Mouse (Mus musculus): ENCODE measurements around the gene Nid2. TPM values are rescaled to one million over a fixed set of nuclear protein-coding genes. Genes with fewer than 3 reads are reported as not detected.

Gene Nid2
- total RNA-seq, 4 experiments from 2014 or later = 17.5 to 19.7 (median 18.4) TPM

DNA sequence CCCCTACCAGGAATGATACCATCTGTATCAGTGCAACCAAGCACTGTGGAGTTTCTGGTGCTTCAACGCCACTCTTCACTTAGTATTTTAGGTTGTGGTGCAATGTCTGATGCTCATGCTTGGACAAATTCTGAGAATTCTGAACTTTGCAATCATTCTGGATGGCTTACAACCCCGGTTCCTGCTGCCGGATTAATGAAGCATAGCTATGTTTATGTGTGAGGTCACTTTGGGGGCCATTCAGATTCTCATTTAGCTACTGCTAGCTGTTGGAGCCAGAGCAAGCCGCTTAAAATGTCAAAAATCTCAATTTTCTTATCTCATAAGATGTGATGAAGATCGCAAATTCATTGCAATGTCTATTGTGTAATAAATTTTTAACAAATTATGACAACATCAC lies 6.2 kb upstream of the Nid2 start:
- DNase-seq (ENCODE audit: low spot score) = no peak

DNA sequence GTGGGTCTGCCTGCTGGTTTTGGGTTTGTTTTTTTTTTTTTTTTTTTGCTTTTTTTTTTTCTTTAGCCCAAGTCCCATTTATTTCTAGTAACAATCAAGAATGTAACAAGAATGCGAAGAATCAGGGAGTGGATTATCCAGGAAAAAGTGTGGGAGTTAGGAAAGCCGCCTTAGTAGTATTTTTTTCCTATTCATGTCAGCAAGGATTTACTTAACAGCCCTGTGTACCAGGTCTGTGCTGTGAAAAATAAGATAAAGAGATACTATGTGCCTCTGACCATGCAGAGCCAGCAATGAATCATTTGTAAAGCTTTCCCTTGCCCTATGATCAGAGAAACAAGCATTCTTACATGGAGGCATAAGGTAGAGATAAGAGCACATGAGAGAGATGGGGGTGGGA lies 4.8 kb upstream of the Nid2 start:
- DNase-seq (ENCODE audit: low spot score) = no peak

- no peak for DNase-seq (ENCODE audit: low spot score)
These were observed 4.3 kb upstream of the Nid2 start for GRCm38 (mm10) chr14:19746731-19747130.

DNA sequence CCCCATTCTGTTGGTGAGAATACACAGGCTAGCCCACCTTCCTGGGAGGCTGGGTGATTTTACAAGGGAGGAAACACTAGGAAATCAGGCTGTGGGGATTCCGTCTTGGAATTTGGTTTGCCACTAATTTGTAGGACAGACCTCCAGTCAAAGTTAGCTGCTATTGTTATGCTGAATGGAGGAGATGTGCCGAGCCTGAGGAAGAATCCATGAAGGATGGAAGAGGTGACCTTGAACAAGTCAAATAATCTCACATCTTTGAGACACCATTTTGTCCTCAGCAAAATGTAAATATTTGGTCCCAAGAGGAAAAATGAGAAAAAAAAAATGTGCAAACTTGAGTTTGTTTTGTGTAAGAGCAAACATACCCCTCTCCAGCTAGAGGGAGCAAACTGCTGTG lies 1.3 kb upstream of the Nid2 start:
- no peak for DNase-seq (ENCODE audit: low spot score)

DNA sequence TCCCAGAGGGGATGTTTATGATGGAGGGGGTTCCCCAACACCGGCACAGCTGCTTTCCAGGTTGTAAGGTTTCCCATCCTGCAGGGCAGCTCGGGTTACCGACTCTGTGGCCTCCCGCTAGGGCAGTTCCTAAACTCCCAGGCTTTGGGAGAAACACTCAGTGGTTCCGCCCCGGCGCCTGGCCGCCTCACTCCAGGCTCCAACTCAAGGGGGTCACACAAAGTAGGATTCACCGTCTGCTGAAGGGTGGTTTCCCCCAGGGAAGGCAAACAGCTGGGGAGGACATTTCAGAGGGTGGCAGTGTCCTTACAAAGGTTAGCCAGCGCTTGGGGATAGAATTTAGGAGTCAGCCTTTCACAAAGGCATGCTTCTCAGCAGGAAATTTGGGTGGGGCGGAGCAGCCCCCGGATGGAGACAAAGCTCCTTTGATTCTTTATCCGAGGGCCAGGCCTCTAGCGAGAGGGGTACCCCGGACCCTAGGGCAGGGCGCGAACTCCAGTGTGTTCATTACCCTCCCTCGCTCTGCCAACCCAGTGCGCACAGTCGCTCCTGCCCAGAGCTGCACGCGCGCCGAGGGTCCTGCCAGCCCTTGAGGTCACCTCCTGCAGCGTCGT lies 547 bp upstream of the Nid2 start:
- DNase-seq (ENCODE audit: low spot score) = peak; percentile 46

DNA sequence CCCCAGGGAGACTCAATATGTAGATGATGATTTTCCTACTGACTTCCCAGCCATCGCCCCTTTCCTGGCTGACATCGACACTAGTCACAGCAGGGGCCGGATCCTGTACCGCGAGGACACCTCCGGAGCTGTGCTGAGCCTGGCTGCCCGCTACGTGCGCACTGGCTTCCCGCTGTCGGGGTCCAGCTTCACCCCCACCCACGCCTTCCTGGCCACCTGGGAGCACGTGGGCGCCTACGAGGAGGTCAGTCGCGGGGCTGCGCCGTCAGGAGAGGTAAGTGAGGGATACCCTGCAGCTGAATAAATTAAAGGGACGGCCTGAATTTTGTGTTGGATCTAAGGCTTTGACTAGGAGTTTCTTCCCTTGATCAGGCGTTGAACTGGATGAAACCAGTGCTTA lies 1.2 kb downstream of the Nid2 start:
- no peak for DNase-seq (ENCODE audit: low spot score)

GRCm38 (mm10) chr14:19759277-19760193 lies 8.5 kb downstream of the Nid2 start:
- DNase-seq (ENCODE audit: low spot score) = no peak

DNA sequence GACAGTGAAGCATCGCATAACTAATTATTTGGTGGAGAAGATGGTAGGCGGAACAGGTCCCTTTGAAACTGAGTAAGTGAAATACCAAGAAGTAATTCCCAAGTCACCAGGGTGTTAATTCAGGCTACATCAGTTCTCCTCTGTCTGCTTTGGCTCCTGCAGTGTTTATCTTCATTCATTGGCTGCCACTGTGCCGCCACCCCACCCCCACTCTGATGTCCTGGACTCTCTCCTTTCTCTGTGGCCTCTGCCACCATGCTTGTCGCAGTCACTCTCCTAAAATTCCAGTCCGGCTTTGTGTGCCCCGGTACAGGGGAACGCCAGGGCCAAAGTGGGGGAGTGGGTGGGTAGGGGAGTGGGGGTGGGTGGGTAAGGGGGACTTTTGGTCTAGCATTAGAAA lies 9.7 kb downstream of the Nid2 start:
- DNase-seq (ENCODE audit: low spot score) = no peak

DNA sequence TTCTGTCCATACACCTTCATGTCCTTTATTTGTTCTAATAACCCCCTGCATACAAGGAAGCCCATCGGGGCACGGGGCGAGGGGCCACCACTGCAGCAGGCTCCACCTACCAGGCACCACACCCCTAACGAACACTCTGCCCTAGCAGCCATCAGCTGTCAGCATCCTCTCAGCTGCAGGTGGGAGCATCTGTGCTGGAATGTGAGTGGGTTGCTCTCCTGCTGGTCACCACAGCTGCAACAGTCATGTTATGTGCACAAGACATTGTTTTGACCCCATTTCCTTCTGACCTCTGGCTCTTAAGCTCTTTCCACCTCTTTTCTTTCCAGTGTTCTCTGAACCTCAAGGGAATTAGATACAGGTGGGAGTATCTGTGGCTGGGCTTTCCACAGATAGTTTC lies 10.9 kb downstream of the Nid2 start:
- no peak for DNase-seq (ENCODE audit: low spot score)

GRCm38 (mm10) chr14:19763527-19763926 lies 12.5 kb downstream of the Nid2 start:
- DNase-seq (ENCODE audit: low spot score) = no peak

GRCm38 (mm10) chr14:19764331-19764730 lies 13.3 kb downstream of the Nid2 start:
- no peak for DNase-seq (ENCODE audit: low spot score)

DNA sequence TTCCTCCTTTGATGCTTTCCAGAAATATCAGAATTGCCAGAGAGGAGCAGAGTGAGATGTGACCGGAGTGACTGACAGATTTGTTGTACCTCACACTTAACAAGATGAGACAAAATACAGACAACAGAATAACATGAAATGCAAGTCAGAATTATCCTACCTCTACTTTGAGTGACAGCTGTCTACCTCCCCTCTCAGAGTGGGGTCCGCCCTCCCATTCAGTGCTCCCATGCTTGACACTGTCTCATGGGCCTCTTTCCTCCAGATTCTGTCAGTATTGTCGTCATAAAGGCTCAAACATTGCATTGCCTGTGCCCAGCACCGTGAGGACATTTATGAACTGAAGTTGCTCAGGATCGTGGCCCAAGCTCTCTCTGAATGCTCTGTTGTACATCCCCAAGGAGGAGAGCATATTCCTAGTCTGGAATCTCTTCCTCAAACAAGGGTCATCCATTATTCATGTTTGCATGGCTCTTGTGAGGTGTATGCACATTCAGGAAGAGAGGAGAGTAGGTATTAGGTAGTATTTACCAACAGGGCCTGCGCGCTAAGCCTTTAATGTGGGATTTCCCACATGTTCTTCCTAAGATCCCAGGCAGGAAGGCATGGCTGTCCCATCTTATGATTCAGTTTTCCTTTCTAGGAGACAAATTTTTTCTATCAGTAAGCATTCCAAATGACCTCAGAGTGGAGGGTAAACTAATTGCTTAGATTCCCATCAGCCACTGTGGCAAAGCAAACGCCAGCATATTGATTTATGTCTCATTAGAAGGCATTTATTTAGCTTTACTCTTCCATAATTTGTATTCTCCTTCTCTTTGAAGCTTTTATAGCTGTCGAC lies 14.7 kb downstream of the Nid2 start:
- no peak for DNase-seq (ENCODE audit: low spot score)

DNA sequence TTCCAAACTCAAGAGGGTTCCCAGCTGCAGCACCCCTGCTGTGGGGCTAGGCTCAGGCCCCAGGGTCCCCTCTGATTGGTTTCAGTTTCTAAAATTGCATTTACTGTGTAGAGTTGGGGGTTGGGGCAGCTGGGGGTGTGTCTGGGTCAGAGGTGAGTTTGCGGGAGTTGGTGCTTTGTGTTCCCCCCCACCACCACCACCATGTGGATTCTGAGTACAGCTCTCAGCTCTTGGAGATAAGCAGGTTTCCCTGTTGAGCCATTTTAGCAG lies 15.2 kb downstream of the Nid2 start:
- DNase-seq (ENCODE audit: low spot score) = no peak

DNA sequence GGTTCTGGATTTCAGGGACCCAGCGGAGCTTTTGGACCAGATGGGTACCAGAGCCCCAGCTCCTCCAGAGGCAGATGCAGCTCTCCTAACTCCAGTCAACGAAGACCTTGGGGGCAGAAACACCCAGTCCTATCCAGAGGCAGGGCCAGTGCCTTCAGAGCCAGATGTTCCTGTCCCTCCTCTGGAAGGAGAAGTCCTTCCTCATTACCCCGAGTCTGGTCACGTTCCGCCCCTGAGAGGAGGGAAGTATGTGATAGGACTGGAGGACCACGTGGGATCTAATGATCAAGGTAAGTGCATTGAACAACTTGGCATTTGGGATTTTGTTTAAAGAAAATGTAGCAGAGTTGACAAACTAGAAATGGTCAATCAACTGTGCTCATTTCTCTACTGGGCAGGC lies 17.6 kb downstream of the Nid2 start:
- no peak for DNase-seq (ENCODE audit: low spot score)

- no peak for DNase-seq (ENCODE audit: low spot score)
These were observed 18.6 kb downstream of the Nid2 start for GRCm38 (mm10) chr14:19769441-19770200.

DNA sequence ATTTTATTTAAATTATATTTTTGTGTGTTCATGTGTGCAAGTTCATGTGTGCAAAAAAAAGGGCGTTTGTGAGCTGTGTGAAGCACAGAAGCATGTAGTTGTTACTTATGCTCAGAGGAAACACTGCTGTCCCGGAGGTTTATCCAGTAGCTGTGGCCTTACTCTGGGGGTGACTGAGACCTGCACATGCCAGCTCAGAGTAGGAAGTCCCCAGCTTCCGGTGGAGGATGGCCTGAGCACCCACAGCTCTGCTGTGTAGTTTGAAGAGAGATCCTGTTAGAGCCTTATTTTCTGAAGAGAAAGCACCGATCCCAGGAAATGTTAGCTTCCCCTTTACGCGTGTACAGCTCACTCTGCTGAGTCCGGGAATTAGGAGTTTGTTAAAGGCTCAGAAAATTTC lies 20.1 kb downstream of the Nid2 start:
- DNase-seq (ENCODE audit: low spot score) = no peak

DNA sequence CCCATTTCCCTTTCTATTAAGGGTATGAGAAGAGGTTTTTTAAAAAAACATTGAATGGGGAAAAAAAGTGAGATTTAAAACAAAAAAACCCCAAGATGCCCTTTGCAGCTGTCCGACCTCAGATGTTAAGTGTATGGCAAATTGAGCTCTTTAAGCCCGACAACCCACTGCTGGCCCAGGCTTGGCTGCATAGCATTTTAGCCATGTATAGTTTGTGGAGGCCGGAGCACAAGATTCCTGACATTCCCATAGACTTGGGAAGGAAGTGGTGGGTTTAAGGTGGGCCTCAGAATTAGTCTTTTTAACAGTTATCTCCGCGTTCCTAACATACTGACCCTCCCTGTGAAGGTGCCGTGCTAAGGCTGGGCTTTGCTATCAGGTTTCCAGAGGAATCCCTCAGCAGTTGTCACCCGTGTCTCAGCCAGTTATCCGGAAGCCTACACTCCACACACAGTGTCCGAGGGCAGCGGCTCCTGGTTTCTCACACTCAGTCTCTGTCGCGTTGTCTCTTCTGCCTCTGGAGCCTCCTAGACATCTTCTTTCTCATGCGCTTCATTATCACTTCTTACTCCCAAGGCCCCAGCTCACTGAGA lies 23.1 kb downstream of the Nid2 start:
- DNase-seq (ENCODE audit: low spot score) = no peak

GRCm38 (mm10) chr14:19775491-19775890 lies 24.4 kb downstream of the Nid2 start:
- DNase-seq (ENCODE audit: low spot score) = no peak

- DNase-seq (ENCODE audit: low spot score) = no peak
These were observed 25.1 kb downstream of the Nid2 start for GRCm38 (mm10) chr14:19776179-19776578.

DNA sequence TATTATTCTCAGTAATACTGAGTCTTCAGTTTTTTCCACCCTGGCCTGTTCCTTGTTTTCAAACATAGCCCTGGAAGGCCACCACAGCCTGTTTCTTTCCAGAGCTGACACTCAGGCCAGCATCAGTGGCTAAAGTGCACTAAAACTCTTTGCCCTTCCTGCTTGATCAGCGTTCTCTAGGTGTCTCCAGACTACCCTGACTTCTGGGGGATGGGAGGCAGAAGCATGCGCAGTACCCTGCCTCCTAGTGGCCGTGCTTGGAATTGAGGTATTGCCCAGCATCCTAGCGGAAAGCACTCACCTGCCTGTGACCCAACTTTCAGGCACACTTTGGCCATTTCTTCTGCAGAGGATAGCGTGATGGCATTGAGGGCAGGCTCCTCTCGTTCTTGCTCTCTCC lies 25.8 kb downstream of the Nid2 start:
- DNase-seq (ENCODE audit: low spot score) = peak; percentile 51

DNA sequence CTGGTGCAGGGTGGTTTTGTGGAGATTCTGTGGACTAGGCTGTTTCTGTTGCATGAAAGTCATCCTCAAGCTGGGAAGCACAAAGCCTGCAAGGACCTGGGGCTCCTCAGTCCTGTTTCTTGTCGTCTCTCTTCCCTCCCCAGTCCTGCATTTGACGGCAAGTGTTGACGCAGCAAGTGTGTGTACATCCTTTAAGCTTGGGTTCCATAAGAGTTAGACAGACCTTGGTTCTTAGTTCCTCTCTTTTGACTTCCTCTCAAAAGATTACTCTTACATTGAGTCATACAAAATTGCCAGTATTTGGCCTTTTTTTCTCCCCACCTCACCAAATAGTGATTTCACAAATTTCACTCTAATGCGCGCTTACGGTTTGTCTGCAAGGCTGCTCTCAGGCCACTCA lies 26.3 kb downstream of the Nid2 start:
- no peak for DNase-seq (ENCODE audit: low spot score)

DNA sequence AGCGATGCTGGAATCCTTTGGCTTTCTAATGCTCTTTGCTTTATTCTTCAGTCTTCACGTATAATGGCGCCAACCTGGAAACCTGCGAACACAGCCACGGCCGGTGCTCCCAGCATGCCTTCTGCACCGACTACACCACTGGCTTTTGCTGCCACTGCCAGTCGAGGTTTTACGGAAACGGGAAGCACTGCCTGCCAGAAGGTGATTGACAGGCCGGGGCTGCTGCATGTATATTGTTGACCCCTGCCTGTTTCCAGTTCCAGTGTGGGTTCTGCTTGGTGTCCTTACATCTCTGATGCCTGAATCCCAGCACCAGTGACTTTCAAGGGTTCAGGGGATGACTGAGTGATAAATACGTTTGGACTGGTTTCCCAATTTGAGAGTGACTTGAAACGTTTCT lies 26.9 kb downstream of the Nid2 start:
- DNase-seq (ENCODE audit: low spot score) = no peak
